Mouse (Mus musculus) CH12.LX (cell line): Measurements from ENCODE around the gene Gria4. TPM values are rescaled to one million over a fixed set of nuclear protein-coding genes. Genes with fewer than 3 reads are reported as not detected.

ENCODE experiments used
- DNase-seq: peaks from one replicate; pipeline ENCODE4 v3.0.0-alpha.2; 2013; ENCODE audit errors: extremely low read depth
- H3K27ac ChIP-seq: 2 replicates; pipeline ENCODE4 v1.5.1; 2012; ENCODE audit warnings: low read depth, mild to moderate bottlenecking, control low read depth, moderate library complexity; ENCODE audit not compliant: insufficient read depth
- H3K27me3 ChIP-seq: replicated peaks from 2 replicates; pipeline ENCODE3; 2012; ENCODE audit warnings: inconsistent platforms
- H3K36me3 ChIP-seq, 2 experiments: replicated peaks in 1 of 2; 2 replicates each; pipeline versions ENCODE3 to v1.6.1; 2012; ENCODE audit warnings: inconsistent platforms in 1 of 2, low read length in 1 of 2, mild to moderate bottlenecking in 1 of 2, mixed read lengths in 1 of 2, moderate library complexity in 1 of 2; ENCODE audit not compliant: control insufficient read depth in 1 of 2, insufficient read depth in 1 of 2
- H3K4me1 ChIP-seq, 2 experiments: 2 replicates each; pipeline ENCODE4 v1.6.1; 2012; ENCODE audit warnings: inconsistent platforms in 1 of 2, moderate library complexity in 1 of 2; ENCODE audit not compliant: insufficient read depth in 2 of 2, control insufficient read depth in 1 of 2
- H3K4me2 ChIP-seq: 2 replicates; pipeline ENCODE4 v1.6.1; 2012; ENCODE audit warnings: low read depth, mild to moderate bottlenecking, control low read depth; ENCODE audit not compliant: poor library complexity, insufficient read depth, severe bottlenecking
- H3K4me3 ChIP-seq, 3 experiments: fragments of 150-350 bp in 1 of 3; sonication (generic) in 1 of 3; replicated peaks in 1 of 3; 2 replicates each; pipeline versions ENCODE3 to v1.5.1; 2011 to 2012; ENCODE audit warnings: low read depth in 2 of 3, low read length in 2 of 3, mild to moderate bottlenecking in 2 of 3, moderate library complexity in 2 of 3, control low read depth in 1 of 3, improper control_type of control experiment in 1 of 3, inconsistent platforms in 1 of 3, mixed read lengths in 1 of 3; ENCODE audit not compliant: poor library complexity in 1 of 3
- H3K79me2 ChIP-seq: replicated peaks from 2 replicates; pipeline ENCODE4 v1.6.1; 2012; ENCODE audit warnings: mild to moderate bottlenecking, moderate library complexity; ENCODE audit not compliant: control insufficient read depth, poor library complexity, insufficient read depth, severe bottlenecking; ENCODE audit errors: extremely low read depth
- H3K9ac ChIP-seq: 2 replicates; pipeline ENCODE4 v1.6.1; 2012; ENCODE audit warnings: low read depth, mild to moderate bottlenecking, control low read depth, moderate library complexity; ENCODE audit not compliant: insufficient read depth
- H3K9me3 ChIP-seq: replicated peaks from 2 replicates; pipeline ENCODE3; 2012; ENCODE audit warnings: low read length, inconsistent platforms, mixed read lengths
- BHLHE40 ChIP-seq: IDR thresholded peaks from 2 replicates; pipeline ENCODE4 v1.6.1; 2011; ENCODE audit warnings: mild to moderate bottlenecking, low read depth, low read length, improper control_type of control experiment
- CHD1 ChIP-seq: IDR thresholded peaks from 2 replicates; pipeline ENCODE4 v1.6.1; 2012; ENCODE audit warnings: low read depth, low read length, improper control_type of control experiment, inconsistent platforms
- CTCF ChIP-seq, 2 experiments: IDR thresholded peaks in 1 of 2; conservative IDR thresholded peaks in 1 of 2; 2 replicates each; pipeline ENCODE4 v1.5.1; 2011 to 2012; ENCODE audit warnings: low read depth in 2 of 2, low read length in 2 of 2, improper control_type of control experiment in 1 of 2, inconsistent platforms in 1 of 2, mild to moderate bottlenecking in 1 of 2, moderate library complexity in 1 of 2
- E2F4 ChIP-seq: IDR thresholded peaks from 2 replicates; pipeline ENCODE4 v1.6.1; 2011; ENCODE audit warnings: low read depth, low read length, improper control_type of control experiment; ENCODE audit not compliant: insufficient replicate concordance
- ELF1 ChIP-seq: IDR thresholded peaks from 2 replicates; pipeline ENCODE4 v1.6.1; 2014; ENCODE audit warnings: low read depth, mild to moderate bottlenecking, inconsistent platforms, low read length, improper control_type of control experiment
- ETS1 ChIP-seq: conservative IDR thresholded peaks from 2 replicates; pipeline ENCODE4 v1.6.1; 2012; ENCODE audit warnings: low read depth, mild to moderate bottlenecking, inconsistent platforms, low read length, improper control_type of control experiment, moderate library complexity
- IRF4 ChIP-seq: IDR thresholded peaks from 2 replicates; pipeline ENCODE4 v1.6.1; 2014; ENCODE audit warnings: low read depth, mild to moderate bottlenecking, inconsistent platforms, low read length, improper control_type of control experiment
- MAFK ChIP-seq: IDR thresholded peaks from 2 replicates; pipeline ENCODE4 v1.6.1; 2011; ENCODE audit warnings: low read length, improper control_type of control experiment; ENCODE audit not compliant: insufficient replicate concordance
- MAX ChIP-seq: IDR thresholded peaks from 2 replicates; pipeline ENCODE4 v1.6.1; 2011; ENCODE audit warnings: low read length, improper control_type of control experiment
- MXI1 ChIP-seq: IDR thresholded peaks from 2 replicates; pipeline ENCODE4 v1.6.1; 2011; ENCODE audit warnings: mild to moderate bottlenecking, low read depth, low read length, improper control_type of control experiment
- NRF1 ChIP-seq: IDR thresholded peaks from 2 replicates; pipeline ENCODE4 v1.6.1; 2014; ENCODE audit warnings: low read depth, mild to moderate bottlenecking, inconsistent platforms, low read length, improper control_type of control experiment, moderate library complexity
- POLR2A ChIP-seq: IDR thresholded peaks from 2 replicates; pipeline ENCODE4 v1.6.1; 2011; ENCODE audit warnings: low read depth, mild to moderate bottlenecking, improper control_type of control experiment, low read length
- POLR2AphosphoS2 ChIP-seq: IDR thresholded peaks from 2 replicates; pipeline ENCODE4 v1.6.1; 2011; ENCODE audit warnings: low read depth, low read length, improper control_type of control experiment
- RAD21 ChIP-seq: IDR thresholded peaks from 2 replicates; pipeline ENCODE4 v1.6.1; 2011; ENCODE audit warnings: low read depth, mild to moderate bottlenecking, low read length, improper control_type of control experiment, moderate library complexity
- SIN3A ChIP-seq: IDR thresholded peaks from 2 replicates; pipeline ENCODE4 v1.6.1; 2012; ENCODE audit warnings: low read length, improper control_type of control experiment, inconsistent platforms
- SMC3 ChIP-seq: IDR thresholded peaks from 2 replicates; pipeline ENCODE4 v1.6.1; 2011; ENCODE audit warnings: low read depth, low read length, improper control_type of control experiment
- TBP ChIP-seq: conservative IDR thresholded peaks from 2 replicates; pipeline ENCODE4 v1.6.1; 2011; ENCODE audit warnings: low read depth, low read length, improper control_type of control experiment
- UBTF ChIP-seq: IDR thresholded peaks from 2 replicates; pipeline ENCODE4 v1.6.1; 2012; ENCODE audit warnings: low read depth, mild to moderate bottlenecking, inconsistent platforms, low read length, improper control_type of control experiment, moderate library complexity
- USF2 ChIP-seq: conservative IDR thresholded peaks from 2 replicates; pipeline ENCODE4 v1.6.1; 2011; ENCODE audit warnings: low read depth, low read length, improper control_type of control experiment
- ZC3H11A ChIP-seq: IDR thresholded peaks from 2 replicates; pipeline ENCODE4 v1.6.1; 2012; ENCODE audit warnings: low read depth, mild to moderate bottlenecking, inconsistent platforms, low read length, improper control_type of control experiment
- ZKSCAN1 ChIP-seq: IDR thresholded peaks from 2 replicates; pipeline ENCODE4 v1.6.1; 2012; ENCODE audit warnings: low read depth, inconsistent platforms, low read length, improper control_type of control experiment, borderline replicate concordance
- ZNF384 ChIP-seq: IDR thresholded peaks from 2 replicates; pipeline ENCODE4 v1.6.1; 2012; ENCODE audit warnings: low read depth, low read length, improper control_type of control experiment, inconsistent platforms
- dilution Hi-C: fragments of 300-500 bp; cut with MboI; formaldehyde crosslinking; loops from 2 replicates; pipeline ENCODE4 v1.14.3; 2020; ENCODE audit warnings: low sequenced_read_pairs; ENCODE audit not compliant: extremely low pct_unique_long_range_greater_than_20kb, extremely low pct_ligation_motif_present
- in situ Hi-C: fragments of 300-500 bp; cut with MboI; formaldehyde crosslinking; loops from 3 replicates; pipeline ENCODE4 v1.14.3; 2019; ENCODE audit warnings: low sequenced_read_pairs, low pct_ligation_motif_present, low pct_unique_long_range_greater_than_20kb, mixed read lengths
- polyA plus RNA-seq: library from polyadenylated mRNA; unstranded; fragments of >175 nt; gene quantifications from 2 replicates; pipeline ENCODE4 v1.2.1, GENCODE M21; 2012; ENCODE audit warnings: low read depth; ENCODE audit not compliant: insufficient read length
- total RNA-seq, 2 experiments: library from RNA; depleted of rRNA; stranded (reverse); fragments of 300-350 nt in 1 of 2; fragments of >200 nt in 1 of 2; gene quantifications; 2 replicates each; pipeline ENCODE4 v1.2.3; 2012 to 2014

The Gria4 gene
- total and polyA plus RNA-seq, 3 experiments = not detected

DNA sequence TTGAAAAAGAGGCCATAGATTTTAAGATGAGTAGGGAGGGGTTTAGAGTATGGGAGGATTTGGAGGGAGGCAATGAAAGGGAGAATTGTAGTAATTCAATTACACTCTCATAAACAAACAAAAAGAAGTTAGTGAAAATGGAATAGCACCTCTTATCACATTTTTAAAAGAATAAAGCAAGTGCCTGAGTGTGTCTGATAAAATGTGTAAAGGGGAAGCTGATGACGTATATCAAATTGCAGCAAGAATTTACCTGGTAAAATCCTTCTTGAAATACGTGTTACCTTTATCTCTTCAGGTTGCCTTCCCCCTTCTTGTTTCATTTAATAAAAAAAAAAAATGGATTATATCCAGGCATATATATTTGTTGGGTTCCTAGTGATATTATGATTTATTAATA lies 1.4 kb upstream of the Gria4 start:
- TF ChIP-seq CHD1 (no peak), CTCF (conservative IDR thresholded peaks at IDR 0.05 in 1 of 2, IDR thresholded peaks at IDR 0.05 in 1 of 2; ENCODE audit: low read depth in 2 of 2, low read length in 2 of 2) (no peak), BHLHE40 (no peak), ZKSCAN1 (no peak), MAX (no peak), MAFK (no peak), IRF4 (no peak), POLR2A (no peak), SMC3 (no peak), SIN3A (no peak), ZC3H11A (no peak)
- Histone ChIP-seq H3K27ac (no peak overlapping the region), H3K79me2 (no peaks in the 10 kb centered on the region), H3K36me3 (no peaks in the 10 kb centered on the region), H3K9me3 (no peaks in the 10 kb centered on the region), H3K4me2 (no peak overlapping the region), H3K9ac (no peak overlapping the region), H3K4me1 (no peaks in the 10 kb centered on the region), H3K27me3 (no peaks in the 10 kb centered on the region), H3K4me3 (no peak overlapping the region)
- in situ Hi-C loops = no loop called here
- dilution Hi-C loops = no loop called here
- no peak for DNase-seq

DNA sequence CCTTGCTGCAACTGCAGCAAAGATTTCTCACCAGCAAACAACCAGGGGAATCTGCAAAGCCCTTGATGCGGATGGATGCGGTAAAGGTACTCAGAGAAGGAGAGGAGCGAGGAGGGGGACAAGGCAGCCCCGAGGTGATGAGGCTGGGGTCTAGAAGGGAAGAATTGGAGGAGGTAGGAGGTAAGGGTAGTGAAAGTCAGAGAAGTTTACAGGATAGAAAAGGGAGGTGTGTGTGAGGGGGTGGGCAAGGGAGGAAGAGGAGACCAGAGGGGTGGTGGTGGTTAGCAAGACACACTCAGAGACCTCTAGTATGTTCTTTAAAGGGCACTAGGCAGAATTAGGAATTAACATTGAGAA lies 233 bp upstream of the Gria4 start:
- in situ Hi-C loops = no loop called here
- H3K27me3 ChIP-seq = no peaks in the 10 kb centered on the region
- no peaks in the 10 kb centered on the region for H3K79me2 ChIP-seq
- TF ChIP-seq ZC3H11A = no peak
- no peak for TF ChIP-seq NRF1
- no peak for TF ChIP-seq ZNF384
- no peak for TF ChIP-seq ELF1
- no peak for TF ChIP-seq POLR2AphosphoS2
- no peak for TF ChIP-seq TBP
- no peak for TF ChIP-seq MXI1
- TF ChIP-seq SMC3 = no peak
- no peak for TF ChIP-seq UBTF
- TF ChIP-seq USF2 = no peak
- TF ChIP-seq ETS1 = no peak
- no peak for TF ChIP-seq E2F4
- no peak for TF ChIP-seq RAD21
- TF ChIP-seq, all 38 proteins: peak for 0
- H3K4me1 ChIP-seq = no peaks in the 10 kb centered on the region
- H3K36me3 ChIP-seq = no peaks in the 10 kb centered on the region
- H3K9me3 ChIP-seq = no peaks in the 10 kb centered on the region
- no peak overlapping the region for H3K9ac ChIP-seq
- no peak for DNase-seq
- H3K4me3 ChIP-seq = no peak overlapping the region
- H3K4me2 ChIP-seq = no peak overlapping the region
- dilution Hi-C loops = no loop called here
- no peak overlapping the region for H3K27ac ChIP-seq
